Mouse (Mus musculus): ENCODE results near the gene Sparcl1.

DNA sequence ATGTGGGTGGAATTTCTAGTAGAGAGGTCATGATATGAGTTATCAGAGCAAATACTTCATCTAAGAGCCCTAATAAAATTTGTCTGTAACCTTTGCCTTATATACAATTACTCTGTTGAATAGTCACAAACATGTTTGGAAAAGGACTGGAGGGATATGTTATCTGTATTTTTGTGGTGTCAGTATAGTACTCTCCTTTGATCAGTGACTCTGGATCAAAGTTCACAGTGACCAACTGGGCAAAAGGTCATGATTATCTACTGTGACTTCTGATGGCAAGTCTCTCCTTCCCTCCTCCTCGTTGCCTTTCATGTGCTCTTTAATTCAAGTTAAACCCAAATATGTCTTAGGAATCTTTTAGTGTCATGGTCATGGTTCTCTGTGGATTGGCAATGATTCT is 77.7 kb downstream of the Sparcl1 start:
- no peak for TF ChIP-seq CTCF (IDR thresholded peaks at IDR 0.05; ENCODE audit: extremely low read depth, insufficient read depth, low read length)
- TF ChIP-seq POLR2A (IDR thresholded peaks at IDR 0.05; ENCODE audit: extremely low read depth, insufficient read depth, low read length): no peak

Data from cortical plate, adult 2 months (tissue).